ENCODE assay signal across 17 mouse cellular contexts in genomic region chr11:74868046-74868760, GRCm38 (mm10). TPM values are rescaled to one million over a fixed set of nuclear protein-coding genes. Genes with fewer than 3 reads are reported as not detected.
DNase-seq lines count a peak whose midpoint lies in the region; ATAC-seq and TF ChIP-seq lines count a peak whose summit lies in the region.
"Had no signal": no experiment of that assay in that cellular context is flagged by ENCODE, and none has a peak within 500 bp of the region (broad histone marks: within the 10 kb centered on the region; RNA-seq: fewer than 3 reads in every experiment).

No protein-coding gene starts in this region.

- H3K4me3 ChIP-seq in layer of hippocampus, adult 2 months, result no peak overlapping the region
- no peak overlapping the region for H3K4me3 ChIP-seq in forebrain, embryonic 15.5 days
- H3K4me3 ChIP-seq: embryonic facial prominence, embryonic 15.5 days; heart, embryonic 12.5 days; limb, embryonic 10.5 days; liver, embryonic 15.5 days had no signal

- no peak overlapping the region for H3K4me2 ChIP-seq in forebrain, embryonic 15.5 days (replicated peaks)
- H3K4me2 ChIP-seq: embryonic facial prominence, embryonic 15.5 days; heart, embryonic 12.5 days; liver, embryonic 15.5 days had no signal

- H3K36me3 ChIP-seq in forebrain, embryonic 15.5 days, result peaks cover 6% of the 10 kb centered on the region
- H3K36me3 ChIP-seq: liver, embryonic 15.5 days had no signal

- H3K9me3 ChIP-seq in forebrain, embryonic 15.5 days, result no peaks in the 10 kb centered on the region
- H3K9me3 ChIP-seq: embryonic facial prominence, embryonic 15.5 days; heart, embryonic 12.5 days; limb, embryonic 10.5 days; liver, embryonic 15.5 days had no signal

- WGBS in forebrain, embryonic 15.5 days, result 88% methylated on average over 13 of the region's 13 CpGs

- H3K4me1 ChIP-seq in forebrain, embryonic 15.5 days, result peaks cover 20% of the 10 kb centered on the region
- H3K4me1 ChIP-seq: liver, embryonic 15.5 days had no signal

- TF ChIP-seq CTCF in layer of hippocampus, adult 2 months (conservative IDR thresholded peaks at IDR 0.05), result no peak

- H3K9ac ChIP-seq in forebrain, embryonic 15.5 days (replicated peaks), result no peak overlapping the region
- H3K9ac ChIP-seq: embryonic facial prominence, embryonic 15.5 days; heart, embryonic 12.5 days; liver, embryonic 15.5 days had no signal

- intact Hi-C loops in heart, postnatal 36 days (cut with DNase I), result no loop called here

- peak; percentile 67 for DNase-seq in adrenal gland, adult 2 months
- no peak for DNase-seq in adrenal gland, adult 8-10 months
- DNase-seq in layer of hippocampus, adult 2 months (ENCODE audit: low spot score in 2 of 2), result no peak
- no peak for DNase-seq in layer of hippocampus, adult 18-20 months (ENCODE audit: low spot score in 2 of 2)
- peak; percentile 33 for DNase-seq in 416B (ENCODE audit: low read depth)
- DNase-seq in cerebellum, postnatal 14 days, result peak; percentile 76 to 78
- no peak for DNase-seq in heart, postnatal 36 days
- DNase-seq: gastrocnemius, postnatal 25 days; kidney, adult 11 months; kidney, postnatal 25 days; thymus, adult 2 months had no signal

- H3K27me3 ChIP-seq in forebrain, embryonic 15.5 days, result no peaks in the 10 kb centered on the region
- H3K27me3 ChIP-seq: embryonic facial prominence, embryonic 15.5 days; heart, embryonic 12.5 days; liver, embryonic 15.5 days had no signal

- no peak for ATAC-seq in forebrain, embryonic 15.5 days (replicated peaks)
- ATAC-seq: forebrain, embryonic 14.5 days had no signal

- 0 out of 2 replicates have a peak overlapping the region, but pooled peaks have one; percentile 47 for H3K27ac ChIP-seq in layer of hippocampus, adult 2 months
- H3K27ac ChIP-seq in forebrain, embryonic 15.5 days (replicated peaks), result no peak overlapping the region
- H3K27ac ChIP-seq: limb, embryonic 10.5 days; liver, embryonic 15.5 days had no signal

RNA-seq across cellular contexts. Expression of gene Sgsm2, which starts 28.7 kb away (rescaled TPM):
- total RNA-seq in adrenal gland, adult 2 months (2021), result 10 to 100 TPM; 21.8 to 24.4 TPM
- polyA plus RNA-seq in adrenal gland, adult 2 months (2012; rRNA removed), result 27.0 and 35.2 TPM in 2 replicates
- 10 to 100 TPM; 29.2 to 30.5 (median 30.0) TPM for total RNA-seq in adrenal gland, adult 8-10 months (2022)
- 10 to 100 TPM; 91.7 to 99.3 TPM for total RNA-seq in layer of hippocampus, adult 2 months (2021)
- total RNA-seq in layer of hippocampus, adult 18-20 months (2021), result 10 to 100 TPM; 93.3 to 97.4 TPM
- total RNA-seq in heart, postnatal 36 days (2021), result 1 to 10 TPM; 6.1 to 6.2 TPM
- polyA plus RNA-seq in forebrain, embryonic 15.5 days (2015; fragmentation: Nextera tagmentation; extraction: Ambion mirVana), result 14.3 and 14.6 TPM in 2 replicates

RNA-seq across cellular contexts. Expression of gene Tsr1, which starts 29.7 kb away (rescaled TPM):
- total RNA-seq in adrenal gland, adult 2 months (2021), result 10 to 100 TPM; 35.3 to 39.8 TPM
- polyA plus RNA-seq in adrenal gland, adult 2 months (2012; rRNA removed), result 2.2 and 3.8 TPM in 2 replicates
- 10 to 100 TPM; 40.9 to 45.4 (median 41.3) TPM for total RNA-seq in adrenal gland, adult 8-10 months (2022)
- total RNA-seq in layer of hippocampus, adult 2 months (2021), result 10 to 100 TPM; 32.0 to 36.8 TPM
- total RNA-seq in layer of hippocampus, adult 18-20 months (2021), result 10 to 100 TPM; 30.3 to 33.4 TPM
- total RNA-seq in heart, postnatal 36 days (2021), result 10 to 100 TPM; 19.7 to 20.2 TPM
- 34.4 and 34.5 TPM in 2 replicates for polyA plus RNA-seq in forebrain, embryonic 15.5 days (2015; fragmentation: Nextera tagmentation; extraction: Ambion mirVana)

RNA-seq across cellular contexts. Expression of gene Mnt, which starts 37.5 kb away (rescaled TPM):
- 10 to 100 TPM; 23.4 to 25.2 TPM for total RNA-seq in adrenal gland, adult 2 months (2021)
- 31.1 and 46.9 TPM in 2 replicates for polyA plus RNA-seq in adrenal gland, adult 2 months (2012; rRNA removed)
- total RNA-seq in adrenal gland, adult 8-10 months (2022), result 10 to 100 TPM; 24.4 to 36.0 (median 27.1) TPM
- total RNA-seq in layer of hippocampus, adult 2 months (2021), result 10 to 100 TPM; 31.3 to 32.8 TPM
- total RNA-seq in layer of hippocampus, adult 18-20 months (2021), result 10 to 100 TPM; 33.5 to 36.5 TPM
- total RNA-seq in heart, postnatal 36 days (2021), result 10 to 100 TPM; 11.4 to 11.9 TPM
- 10.0 and 10.1 TPM in 2 replicates for polyA plus RNA-seq in forebrain, embryonic 15.5 days (2015; fragmentation: Nextera tagmentation; extraction: Ambion mirVana)

RNA-seq across cellular contexts. Expression of gene Smg6, which starts 57.4 kb away (rescaled TPM):
- total RNA-seq in adrenal gland, adult 2 months (2021), result 10 to 100 TPM; 19.7 to 20.9 TPM
- polyA plus RNA-seq in adrenal gland, adult 2 months (2012; rRNA removed), result 27.8 and 32.6 TPM in 2 replicates
- 10 to 100 TPM; 24.7 to 41.9 (median 33.3) TPM for total RNA-seq in adrenal gland, adult 8-10 months (2022)
- total RNA-seq in layer of hippocampus, adult 2 months (2021), result 10 to 100 TPM; 31.9 to 34.7 TPM
- total RNA-seq in layer of hippocampus, adult 18-20 months (2021), result 10 to 100 TPM; 35.0 to 36.0 TPM
- 10 to 100 TPM; 18.2 to 21.0 TPM for total RNA-seq in heart, postnatal 36 days (2021)
- polyA plus RNA-seq in forebrain, embryonic 15.5 days (2015; fragmentation: Nextera tagmentation; extraction: Ambion mirVana), result 18.4 and 19.0 TPM in 2 replicates

RNA-seq across cellular contexts. Expression of gene Srr, which starts 57.5 kb away (rescaled TPM):
- 10 to 100 TPM; 55.7 to 62.8 TPM for total RNA-seq in adrenal gland, adult 2 months (2021)
- polyA plus RNA-seq in adrenal gland, adult 2 months (2012; rRNA removed), result 2.4 and 5.2 TPM in 2 replicates
- 10 to 100 TPM; 31.0 to 54.6 (median 51.0) TPM for total RNA-seq in adrenal gland, adult 8-10 months (2022)
- 10 to 100 TPM; 85.2 to 96.3 TPM for total RNA-seq in layer of hippocampus, adult 2 months (2021)
- 10 to 100 TPM; 87.5 to 94.8 TPM for total RNA-seq in layer of hippocampus, adult 18-20 months (2021)
- 10 to 100 TPM; 27.1 to 28.6 TPM for total RNA-seq in heart, postnatal 36 days (2021)
- 41.6 and 45.1 TPM in 2 replicates for polyA plus RNA-seq in forebrain, embryonic 15.5 days (2015; fragmentation: Nextera tagmentation; extraction: Ambion mirVana)

Comparison
In these comparisons a context has a peak if more than half of its experiments do, and no peak if none do; other contexts are left out.
1. DNase-seq: peak in adrenal gland, adult 2 months (single experiment), 416B (single experiment) and cerebellum, postnatal 14 days (2 of 2); none in adrenal gland, adult 8-10 months (single experiment), layer of hippocampus, adult 2 months (0 of 2), layer of hippocampus, adult 18-20 months (0 of 2) and heart, postnatal 36 days (0 of 2).